Mouse (Mus musculus) hindbrain, embryonic 16.5 days (tissue): ENCODE data around the gene Cbx1. TPM values are rescaled to one million over a fixed set of nuclear protein-coding genes. Genes with fewer than 3 reads are reported as not detected.
"Not testable (repeated sequence)": the region's sequence is repeated elsewhere in the genome, so short reads cannot be mapped to it uniquely, and the experiment has no call there.

Source experiments
- ATAC-seq: fragments of 200-750 bp; cut with Nextera tagmentation; 2 replicates; pipeline ENCODE4 v1.8.0; 2017; ENCODE audit warnings: moderate TSS enrichment, moderate library complexity
- H3K27ac ChIP-seq: fragments of 300-500 bp; sonication (generic); 2 replicates; pipeline ENCODE4 v1.5.1; 2014; ENCODE audit warnings: low read depth, mild to moderate bottlenecking, control low read depth, low read length, moderate library complexity
- H3K27me3 ChIP-seq: fragments of 300-500 bp; sonication (generic); replicated peaks from 2 replicates; pipeline ENCODE4 v1.6.1; 2014; ENCODE audit warnings: low read length; ENCODE audit not compliant: control insufficient read depth, insufficient read depth
- H3K36me3 ChIP-seq: fragments of 300-500 bp; sonication (generic); 2 replicates; pipeline ENCODE4 v1.6.1; 2014; ENCODE audit warnings: mild to moderate bottlenecking, low read length, moderate library complexity, mixed read lengths; ENCODE audit not compliant: control insufficient read depth, insufficient read depth
- H3K4me1 ChIP-seq: fragments of 300-500 bp; sonication (generic); 2 replicates; pipeline ENCODE4 v1.6.1; 2014; ENCODE audit warnings: low read depth, low read length; ENCODE audit not compliant: control insufficient read depth, insufficient read depth
- H3K4me2 ChIP-seq: fragments of 300-500 bp; sonication (generic); 2 replicates; pipeline ENCODE4 v1.6.1; 2014; ENCODE audit warnings: mild to moderate bottlenecking, low read length, control low read depth, moderate library complexity
- H3K4me3 ChIP-seq: fragments of 300-500 bp; sonication (generic); 2 replicates; pipeline ENCODE4 v1.5.1; 2014; ENCODE audit warnings: mild to moderate bottlenecking, low read length, control low read depth, moderate library complexity
- H3K9ac ChIP-seq: fragments of 300-500 bp; sonication (generic); 2 replicates; pipeline ENCODE4 v1.6.1; 2014; ENCODE audit warnings: low read depth, mild to moderate bottlenecking, control low read depth, low read length, moderate library complexity
- H3K9me3 ChIP-seq: fragments of 300-500 bp; sonication (generic); 2 replicates; pipeline ENCODE4 v1.6.1; 2014; ENCODE audit warnings: mild to moderate bottlenecking, low read length, moderate library complexity; ENCODE audit not compliant: control insufficient read depth
- WGBS: fragments of 180-500 bp; shearing (Covaris S2); extraction: QIAGEN DNeasy Blood & Tissue Kit; methylation state at CpG from one replicate; pipeline ENCODE4 v1.1.7; 2014; 5-methylcytosine and 5-hydroxymethylcytosine counted together
- polyA plus RNA-seq: library from polyadenylated mRNA; unstranded; fragments of >200 nt; fragmentation: Nextera tagmentation; extraction: Ambion mirVana; gene quantifications from 2 replicates; pipeline ENCODE4 v1.2.1, GENCODE M21; 2015

Gene Cbx1
- polyA plus RNA-seq, 1 experiment from 2014 or later, result 52.0 TPM

- Histone ChIP-seq H3K4me1 (peaks cover 30% of the 10 kb centered on the region), H3K9ac (no peak overlapping the region), H3K4me3 (no peak overlapping the region), H3K27ac (no peak overlapping the region; the same call in 1 of the 2 replicates), H3K9me3 (no peaks in the 10 kb centered on the region), H3K27me3 (no peaks in the 10 kb centered on the region), H3K4me2 (no peak overlapping the region), H3K36me3 (peaks cover 39% of the 10 kb centered on the region)
- WGBS, result 98% methylated on average over 9 of the region's 9 CpGs
- ATAC-seq, result no peak
Measured at GRCm38 (mm10) chr11:96771274-96771975, 17.5 kb upstream of the Cbx1 start.

GRCm38 (mm10) chr11:96772413-96772812, 16.5 kb upstream of the Cbx1 start:
- H3K4me3 ChIP-seq, result no peak overlapping the region
- ATAC-seq, result no peak
- no peaks in the 10 kb centered on the region for H3K9me3 ChIP-seq
- no peak overlapping the region for H3K9ac ChIP-seq
- peaks cover 39% of the 10 kb centered on the region for H3K36me3 ChIP-seq
- no peak overlapping the region for H3K27ac ChIP-seq
- no peaks in the 10 kb centered on the region for H3K27me3 ChIP-seq
- H3K4me2 ChIP-seq, result no peak overlapping the region
- WGBS, result 90% methylated on average over 9 of the region's 9 CpGs
- peaks cover 26% of the 10 kb centered on the region for H3K4me1 ChIP-seq

GRCm38 (mm10) chr11:96774536-96774935, 14.4 kb upstream of the Cbx1 start:
- 78% methylated on average over 3 of the region's 3 CpGs for WGBS
- H3K4me2 ChIP-seq, result peak overlapping the region; percentile 85
- H3K4me1 ChIP-seq, result peaks cover 18% of the 10 kb centered on the region
- H3K27me3 ChIP-seq, result no peaks in the 10 kb centered on the region
- H3K4me3 ChIP-seq, result no peak overlapping the region
- H3K9me3 ChIP-seq, result no peaks in the 10 kb centered on the region
- ATAC-seq, result no peak
- H3K27ac ChIP-seq, result 0 out of 2 replicates have a peak overlapping the region, but pooled peaks have one; percentile 31
- H3K9ac ChIP-seq, result no peak overlapping the region
- H3K36me3 ChIP-seq, result peaks cover 28% of the 10 kb centered on the region

GRCm38 (mm10) chr11:96775063-96775462, 13.9 kb upstream of the Cbx1 start:
- Histone ChIP-seq H3K27ac (peak overlapping the region; percentile 41; the same call in 1 of the 2 replicates), H3K4me1 (peaks cover 18% of the 10 kb centered on the region), H3K27me3 (no peaks in the 10 kb centered on the region), H3K9ac (no peak overlapping the region), H3K9me3 (no peaks in the 10 kb centered on the region), H3K4me2 (peak overlapping the region; percentile 85), H3K4me3 (no peak overlapping the region), H3K36me3 (peaks cover 25% of the 10 kb centered on the region)
- no peak; the same call in 1 of the 2 replicates for ATAC-seq
- WGBS, result 69% methylated on average over 8 of the region's 8 CpGs

- ATAC-seq, result no peak
- Histone ChIP-seq H3K36me3 (peaks cover 19% of the 10 kb centered on the region), H3K4me2 (peak overlapping the region; percentile 85), H3K27ac (peak overlapping the region; percentile 31; the same call in 1 of the 2 replicates), H3K27me3 (no peaks in the 10 kb centered on the region), H3K9ac (peak overlapping the region; percentile 14; the same call in 1 of the 2 replicates), H3K4me3 (peak overlapping the region; percentile 74; the same call in 1 of the 2 replicates), H3K4me1 (peaks cover 18% of the 10 kb centered on the region), H3K9me3 (no peaks in the 10 kb centered on the region)
- WGBS, result 59% methylated on average over 7 of the region's 7 CpGs
Measured at GRCm38 (mm10) chr11:96775665-96776064, 13.3 kb upstream of the Cbx1 start.

GRCm38 (mm10) chr11:96776068-96776467, 12.9 kb upstream of the Cbx1 start:
- Histone ChIP-seq H3K4me3 (peak overlapping the region; percentile 74), H3K4me1 (peaks cover 18% of the 10 kb centered on the region), H3K9me3 (no peaks in the 10 kb centered on the region), H3K27me3 (no peaks in the 10 kb centered on the region), H3K36me3 (peaks cover 15% of the 10 kb centered on the region), H3K27ac (no peak overlapping the region), H3K9ac (peak overlapping the region; percentile 79; the same call in 1 of the 2 replicates), H3K4me2 (peak overlapping the region; percentile 85)
- ATAC-seq, result no peak
- 34% methylated on average over 3 of the region's 3 CpGs for WGBS

GRCm38 (mm10) chr11:96776968-96777962, 11.7 kb upstream of the Cbx1 start, which contains the start of gene Snx11:
Snx11 (minus strand) TSS chr11:96777559.
- peak within 1 kb of the TSS; percentile 74 for H3K4me3 ChIP-seq
- H3K9me3 ChIP-seq, result no peaks in the 10 kb centered on the region
- WGBS, result 1% methylated on average over 59 of the region's 59 CpGs
- H3K9ac ChIP-seq, result peak within 1 kb of the TSS; percentile 79
- ATAC-seq, result peak; percentile 99
- no peaks in the 10 kb centered on the region for H3K27me3 ChIP-seq
- H3K4me2 ChIP-seq, result peak within 1 kb of the TSS; percentile 85
- H3K27ac ChIP-seq, result peak within 1 kb of the TSS; percentile 81
- H3K36me3 ChIP-seq, result peaks cover 6% of the 10 kb centered on the region; the same call in 1 of the 2 replicates
- peaks cover 18% of the 10 kb centered on the region for H3K4me1 ChIP-seq

GRCm38 (mm10) chr11:96778061-96778627, 10.8 kb upstream of the Cbx1 start:
- WGBS, result 67% methylated on average over 10 of the region's 10 CpGs
- H3K4me3 ChIP-seq, result peak overlapping the region; percentile 74
- H3K4me2 ChIP-seq, result peak overlapping the region; percentile 85
- ATAC-seq, H3K9me3 ChIP-seq, H3K27me3 ChIP-seq, H3K36me3 ChIP-seq: not testable (repeated sequence)
- peaks cover 18% of the 10 kb centered on the region for H3K4me1 ChIP-seq
- H3K27ac ChIP-seq, result peak overlapping the region; percentile 81
- peak overlapping the region; percentile 63 for H3K9ac ChIP-seq
